ENCODE assay signal across 13 mouse cellular contexts in the genomic region with DNA sequence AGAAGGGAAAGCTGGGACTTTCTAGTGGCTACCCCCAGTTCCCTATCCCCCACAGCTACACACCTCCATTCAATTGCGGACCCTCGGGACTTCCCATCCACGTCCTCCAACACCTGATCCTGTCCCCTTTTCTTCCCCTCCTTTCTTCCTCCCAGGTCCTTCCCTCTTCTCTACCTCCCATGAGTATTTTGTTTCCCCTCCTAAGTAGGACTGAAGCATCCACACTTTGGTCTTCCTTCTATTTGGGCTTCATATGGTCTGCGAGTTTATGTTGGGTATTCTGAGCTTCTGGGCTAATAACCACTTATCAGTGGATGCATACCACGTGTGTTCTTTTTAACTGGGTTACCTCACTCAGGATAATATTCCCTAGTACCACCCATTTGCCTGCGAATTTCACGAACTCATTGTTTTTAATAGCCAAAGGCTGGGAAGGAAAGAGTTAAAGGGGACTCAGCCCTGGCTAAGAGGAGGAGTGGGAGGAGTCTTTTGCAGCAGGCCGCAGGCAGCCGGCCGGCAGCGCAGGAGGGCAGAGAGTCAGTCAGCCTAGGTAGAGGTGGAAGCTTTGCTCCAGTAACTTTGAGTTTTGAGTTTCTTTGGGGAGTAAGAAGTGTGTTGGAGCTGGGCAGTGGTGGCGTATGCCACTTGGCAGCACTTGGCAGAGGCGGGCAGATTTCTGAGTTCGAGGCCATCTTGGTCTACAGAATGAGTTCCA. TPM values are rescaled to one million over a fixed set of nuclear protein-coding genes. Genes with fewer than 3 reads are reported as not detected.
DNase-seq lines count a peak whose midpoint lies in the region; ATAC-seq lines count a peak whose summit lies in the region.
"Had no signal": no experiment of that assay in that cellular context is flagged by ENCODE, and none has a peak within 500 bp of the region (broad histone marks: within the 10 kb centered on the region; RNA-seq: fewer than 3 reads in every experiment).

No protein-coding gene starts in this region.

- no peak overlapping the region for H3K27ac ChIP-seq in heart, embryonic 11.5 days (ENCODE audit: low read depth, low read length)
- H3K27ac ChIP-seq in lung, embryonic 15.5 days = no peak overlapping the region
- no peak overlapping the region for H3K27ac ChIP-seq in midbrain, embryonic 14.5 days (replicated peaks; ENCODE audit: low read depth, low read length)
- H3K27ac ChIP-seq: liver, embryonic 14.5 days had no signal

- ATAC-seq in heart, embryonic 11.5 days (replicated peaks; ENCODE audit: insufficient number of reproducible peaks, low FRiP score, low TSS enrichment) = no peak
- ATAC-seq in lung, embryonic 15.5 days (ENCODE audit: borderline replicate concordance, extremely low read depth, low FRiP score, low TSS enrichment) = no peak; the same call in 1 of the 2 replicates
- ATAC-seq in midbrain, embryonic 14.5 days (ENCODE audit: low FRiP score, low TSS enrichment) = 0 out of 2 replicates have a peak, but pooled peaks have one; percentile 34

- H3K9me3 ChIP-seq in heart, embryonic 11.5 days (replicated peaks; ENCODE audit: control insufficient read depth, low read length) = no peaks in the 10 kb centered on the region
- no peaks in the 10 kb centered on the region for H3K9me3 ChIP-seq in lung, embryonic 15.5 days
- H3K9me3 ChIP-seq in midbrain, embryonic 14.5 days (ENCODE audit: control insufficient read depth, low read length) = no peaks in the 10 kb centered on the region

- DNase-seq in heart, adult 18-20 months = no peak
- no peak for DNase-seq in lung, postnatal 25 days (ENCODE audit: low spot score)
- DNase-seq in R1 (ENCODE audit: low read depth, low spot score) = peak; percentile 56
- DNase-seq in midbrain, embryonic 14.5 days = no peak
- DNase-seq in testis, postnatal 14 days (ENCODE audit: low spot score) = no peak
- no peak for DNase-seq in urinary bladder, postnatal 14 days (ENCODE audit: low spot score)
- DNase-seq: gastrocnemius, postnatal 10 days; right cerebral cortex, postnatal 25 days had no signal

- peaks cover 82% of the 10 kb centered on the region for H3K27me3 ChIP-seq in heart, embryonic 11.5 days (ENCODE audit: control insufficient read depth, insufficient read depth, low read length)
- peaks cover 91% of the 10 kb centered on the region for H3K27me3 ChIP-seq in lung, embryonic 15.5 days
- peaks cover 92% of the 10 kb centered on the region for H3K27me3 ChIP-seq in midbrain, embryonic 14.5 days (ENCODE audit: control insufficient read depth, insufficient read depth, low read length)
- H3K27me3 ChIP-seq: CH12.LX had no signal

- WGBS in heart, embryonic 11.5 days (ENCODE audit: insufficient replicate concordance) = under 1% methylated on average over 14 of the region's 14 CpGs
- WGBS in lung, embryonic 15.5 days = under 1% methylated on average over 14 of the region's 14 CpGs
- WGBS in midbrain, embryonic 14.5 days = under 1% methylated on average over 14 of the region's 14 CpGs

- peak overlapping the region; percentile 34 for H3K4me2 ChIP-seq in heart, embryonic 11.5 days
- H3K4me2 ChIP-seq in lung, embryonic 15.5 days = peak overlapping the region; percentile 14; the same call in 1 of the 2 replicates
- no peak overlapping the region for H3K4me2 ChIP-seq in midbrain, embryonic 14.5 days (ENCODE audit: low read length)

- no peak overlapping the region for H3K4me3 ChIP-seq in heart, embryonic 11.5 days (ENCODE audit: low read depth, low read length)
- H3K4me3 ChIP-seq in lung, embryonic 15.5 days = 0 out of 2 replicates have a peak overlapping the region, but pooled peaks have one; percentile 4
- no peak overlapping the region for H3K4me3 ChIP-seq in midbrain, embryonic 14.5 days (replicated peaks; ENCODE audit: low read depth, low read length)

- peaks cover 2% of the 10 kb centered on the region; the same call in 1 of the 2 replicates for H3K4me1 ChIP-seq in heart, embryonic 11.5 days (ENCODE audit: control insufficient read depth, insufficient read depth, low read length)
- H3K4me1 ChIP-seq in lung, embryonic 15.5 days = 0 out of 2 replicates have a peak, but pooled peaks cover 2% of the 10 kb centered on the region
- no peaks in the 10 kb centered on the region for H3K4me1 ChIP-seq in midbrain, embryonic 14.5 days (ENCODE audit: control insufficient read depth, insufficient read depth, low read length)

- no peak overlapping the region for H3K9ac ChIP-seq in heart, embryonic 11.5 days (ENCODE audit: low read depth, low read length)
- H3K9ac ChIP-seq in lung, embryonic 15.5 days = no peak overlapping the region
- no peak overlapping the region for H3K9ac ChIP-seq in midbrain, embryonic 14.5 days (replicated peaks; ENCODE audit: low read length)
- H3K9ac ChIP-seq: liver, embryonic 14.5 days had no signal

- H3K36me3 ChIP-seq in heart, embryonic 11.5 days (ENCODE audit: control insufficient read depth, insufficient read depth, low read length) = no peaks in the 10 kb centered on the region
- no peaks in the 10 kb centered on the region for H3K36me3 ChIP-seq in lung, embryonic 15.5 days
- H3K36me3 ChIP-seq in midbrain, embryonic 14.5 days (ENCODE audit: control insufficient read depth, insufficient read depth, low read length) = no peaks in the 10 kb centered on the region

RNA-seq across cellular contexts. Expression of a gene that starts 7.4 kb away (rescaled TPM):
- polyA plus RNA-seq in heart, embryonic 11.5 days (2014; fragmentation: Nextera tagmentation; extraction: Ambion mirVana) = 2.4 and 2.7 TPM in 2 replicates
- total RNA-seq in heart, adult 18-20 months (2021) = 1 to 10 TPM in 1 of 2 experiments, under 1 TPM in 1; 0.82 to 1.5 TPM
- polyA plus RNA-seq in lung, embryonic 15.5 days (2015; fragmentation: Nextera tagmentation; extraction: Ambion mirVana) = 3.8 and 4.1 TPM in 2 replicates
- 0.47 and 0.75 TPM in 2 replicates for polyA plus RNA-seq in midbrain, embryonic 14.5 days (2014; fragmentation: Nextera tagmentation; extraction: Ambion mirVana)
- total RNA-seq: CH12.LX had no signal

RNA-seq across cellular contexts. Expression of a gene that starts 9.0 kb away (rescaled TPM):
- polyA plus RNA-seq in heart, embryonic 11.5 days (2014; fragmentation: Nextera tagmentation; extraction: Ambion mirVana) = not detected in 2 replicates
- under 1 TPM; 0.30 to 0.59 TPM for total RNA-seq in heart, adult 18-20 months (2021)
- polyA plus RNA-seq in lung, embryonic 15.5 days (2015; fragmentation: Nextera tagmentation; extraction: Ambion mirVana) = not detected in 2 replicates
- polyA plus RNA-seq in midbrain, embryonic 14.5 days (2014; fragmentation: Nextera tagmentation; extraction: Ambion mirVana) = not detected in 2 replicates
- total RNA-seq: CH12.LX had no signal
- polyA plus RNA-seq: embryonic facial prominence, embryonic 14.5 days; liver, embryonic 14.5 days had no signal
